Mouse (Mus musculus) Patski (cell line): ENCODE results near the gene Kcna4. TPM values are rescaled to one million over a fixed set of nuclear protein-coding genes. Genes with fewer than 3 reads are reported as not detected.

Experiments
- ATAC-seq: fragments of 100-300 bp; one replicate; pipeline ENCODE4 v1.8.0; 2021
- CTCF ChIA-PET: fragments of 350-600 bp; sonication (Branson Sonifier 250); formaldehyde crosslinking; loops from one replicate; lab custom pipeline; 2022; ENCODE audit warnings: inconsistent platforms; lab: Charles Lee
- POLR2A ChIA-PET: fragments of 350-600 bp; sonication (Branson Sonifier 250); formaldehyde crosslinking; loops from one replicate; lab custom pipeline; 2022; ENCODE audit warnings: antibody characterized with exemption, inconsistent platforms; lab: Charles Lee
- DNase-seq: peaks from one replicate; pipeline ENCODE4 v3.0.0-alpha.2; 2011; ENCODE audit warnings: low read depth, low spot score
- H3K27me3 ChIP-seq: fragments of 371-371 bp; one replicate; pipeline ENCODE4 v1.5.1; 2021
- CTCF ChIP-seq: fragments of 100-300 bp; IDR thresholded peaks from one replicate; pipeline ENCODE4 v1.5.1; 2021
- in situ Hi-C: fragments of 300-500 bp; cut with MboI; formaldehyde crosslinking; loops from 3 replicates; pipeline ENCODE4 v1.11.1; 2018; ENCODE audit warnings: low pct_unique_long_range_greater_than_20kb, mixed read lengths
- polyA plus RNA-seq: library from polyadenylated mRNA; unstranded; gene quantifications from one replicate; pipeline ENCODE4 v1.2.3, GENCODE M21; 2021

The Kcna4 gene
- not detected for polyA plus RNA-seq

- no peaks in the 10 kb centered on the region for H3K27me3 ChIP-seq
- DNase-seq (no peak), ATAC-seq (peak; percentile 59)
- CTCF ChIA-PET: no interaction called here
- TF ChIP-seq CTCF: no peak
- in situ Hi-C loops: no loop called here
- POLR2A ChIA-PET: no interaction called here
These were observed at the start of gene Kcna4 for GRCm38 (mm10) chr2:107289990-107290696. TSS of gene Kcna4 (plus strand) at chr2:107290639.

GRCm38 (mm10) chr2:107258091-107258490, 32.3 kb upstream of the Kcna4 start:
- POLR2A ChIA-PET: no interaction called here

GRCm38 (mm10) chr2:107266251-107266650, 24.2 kb upstream of the Kcna4 start:
- ChIA-PET CTCF (no interaction called here), POLR2A (no interaction called here)
- DNase-seq: no peak
- in situ Hi-C loops: no loop called here
- peaks cover 4% of the 10 kb centered on the region for H3K27me3 ChIP-seq
- TF ChIP-seq CTCF: no peak
- ATAC-seq: no peak

More at GRCm38 (mm10) chr2:107258091-107258490, 32.3 kb upstream of the Kcna4 start:
- no peaks in the 10 kb centered on the region for H3K27me3 ChIP-seq
- DNase-seq: no peak
- TF ChIP-seq CTCF: no peak
- CTCF ChIA-PET: no interaction called here
- no peak for ATAC-seq
- in situ Hi-C loops: no loop called here

GRCm38 (mm10) chr2:107270050-107270449, 20.4 kb upstream of the Kcna4 start:
- peaks cover 4% of the 10 kb centered on the region for H3K27me3 ChIP-seq
- POLR2A ChIA-PET: no interaction called here
- in situ Hi-C loops: no loop called here
- DNase-seq (no peak), ATAC-seq (no peak)
- TF ChIP-seq CTCF: no peak
- CTCF ChIA-PET: no interaction called here

GRCm38 (mm10) chr2:107290697-107291019, 219 bp downstream of the Kcna4 start:
- in situ Hi-C loops: no loop called here
- POLR2A ChIA-PET: no interaction called here
- CTCF ChIA-PET: no interaction called here
- H3K27me3 ChIP-seq: no peaks in the 10 kb centered on the region
- no peak for TF ChIP-seq CTCF
- no peak for DNase-seq
- ATAC-seq: no peak

GRCm38 (mm10) chr2:107291142-107291541, 703 bp downstream of the Kcna4 start:
- TF ChIP-seq CTCF: no peak
- in situ Hi-C loops: no loop called here
- no peaks in the 10 kb centered on the region for H3K27me3 ChIP-seq
- CTCF ChIA-PET: no interaction called here
- DNase-seq (no peak), ATAC-seq (no peak)
- POLR2A ChIA-PET: no interaction called here

- DNase-seq: no peak
- TF ChIP-seq CTCF: no peak
- ChIA-PET POLR2A (no interaction called here), CTCF (no interaction called here)
- H3K27me3 ChIP-seq: no peaks in the 10 kb centered on the region
- ATAC-seq: no peak
- in situ Hi-C loops: no loop called here
These were observed 4.1 kb downstream of the Kcna4 start for GRCm38 (mm10) chr2:107294521-107294920.

GRCm38 (mm10) chr2:107301886-107302285, 11.4 kb downstream of the Kcna4 start:
- CTCF ChIA-PET: no interaction called here
- POLR2A ChIA-PET: no interaction called here
- in situ Hi-C loops: no loop called here

GRCm38 (mm10) chr2:107304707-107305106, 14.3 kb downstream of the Kcna4 start:
- POLR2A ChIA-PET: no interaction called here
- CTCF ChIA-PET: no interaction called here
- DNase-seq (no peak), ATAC-seq (no peak)
- TF ChIP-seq CTCF: no peak
- no peaks in the 10 kb centered on the region for H3K27me3 ChIP-seq
- in situ Hi-C loops: no loop called here

More at GRCm38 (mm10) chr2:107301886-107302285, 11.4 kb downstream of the Kcna4 start:
- no peaks in the 10 kb centered on the region for H3K27me3 ChIP-seq
- TF ChIP-seq CTCF: no peak
- ATAC-seq (no peak), DNase-seq (no peak)

- POLR2A ChIA-PET: no interaction called here
These were observed 15.6 kb downstream of the Kcna4 start for GRCm38 (mm10) chr2:107306077-107306476.

GRCm38 (mm10) chr2:107318636-107319035, 28.2 kb downstream of the Kcna4 start:
- no peak for ATAC-seq
- in situ Hi-C loops: no loop called here
- DNase-seq: no peak

More at GRCm38 (mm10) chr2:107306077-107306476, 15.6 kb downstream of the Kcna4 start:
- no peaks in the 10 kb centered on the region for H3K27me3 ChIP-seq
- DNase-seq: no peak
- in situ Hi-C loops: no loop called here
- no peak for TF ChIP-seq CTCF
- CTCF ChIA-PET: no interaction called here
- ATAC-seq: no peak

More at GRCm38 (mm10) chr2:107318636-107319035, 28.2 kb downstream of the Kcna4 start:
- H3K27me3 ChIP-seq: no peaks in the 10 kb centered on the region
- POLR2A ChIA-PET: no interaction called here
- CTCF ChIA-PET: no interaction called here
- no peak for TF ChIP-seq CTCF
